Mouse (Mus musculus): ENCODE data around the gene Degs2. TPM values are rescaled to one million over a fixed set of nuclear protein-coding genes. Genes with fewer than 3 reads are reported as not detected.

Gene Degs2
- polyA plus RNA-seq, 1 experiment from 2014 or later: 1.2 TPM

DNA sequence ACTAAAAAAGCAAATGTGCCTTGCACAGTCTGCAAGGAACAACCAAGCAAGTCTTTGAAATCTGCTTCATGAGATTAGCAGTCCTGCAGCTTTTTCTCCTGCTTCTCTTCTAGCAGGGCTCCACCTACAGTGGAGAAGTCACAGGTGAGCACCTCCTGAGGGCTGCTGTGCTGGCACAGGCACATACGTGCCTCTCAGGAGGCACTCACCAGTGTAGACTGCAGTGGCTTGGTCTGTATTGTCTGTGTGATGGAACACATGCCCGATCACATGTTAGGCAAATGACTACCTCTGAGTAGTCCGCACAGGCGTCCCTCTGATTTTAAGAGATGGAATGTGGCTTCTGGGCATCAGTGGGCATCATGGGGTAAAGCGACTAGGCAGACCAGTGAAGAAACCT, 25.0 kb downstream of the Degs2 start:
- no peak overlapping the region for H3K4me3 ChIP-seq (ENCODE audit: low read depth, low read length)
- 90% methylated on average over 5 of the region's 5 CpGs for WGBS (ENCODE audit: insufficient replicate concordance)
- no peaks in the 10 kb centered on the region for H3K27me3 ChIP-seq (ENCODE audit: control insufficient read depth, insufficient read depth, low read length)
- no peak overlapping the region for H3K27ac ChIP-seq (ENCODE audit: low read depth, low read length)
- no peaks in the 10 kb centered on the region for H3K9me3 ChIP-seq (replicated peaks; ENCODE audit: control insufficient read depth, low read length)
- H3K4me1 ChIP-seq (ENCODE audit: control insufficient read depth, insufficient read depth, low read length): no peaks in the 10 kb centered on the region
- ATAC-seq (replicated peaks; ENCODE audit: insufficient number of reproducible peaks, low FRiP score, low TSS enrichment): no peak
- peaks cover 35% of the 10 kb centered on the region for H3K36me3 ChIP-seq (ENCODE audit: control insufficient read depth, insufficient read depth, low read length)
- H3K9ac ChIP-seq (ENCODE audit: low read depth, low read length): no peak overlapping the region
- no peak overlapping the region for H3K4me2 ChIP-seq

- peaks cover 23% of the 10 kb centered on the region for H3K36me3 ChIP-seq (ENCODE audit: control insufficient read depth, insufficient read depth, low read length)
- no peak overlapping the region for H3K4me3 ChIP-seq (ENCODE audit: low read depth, low read length)
- no peak overlapping the region for H3K27ac ChIP-seq (ENCODE audit: low read depth, low read length)
- H3K9ac ChIP-seq (ENCODE audit: low read depth, low read length): no peak overlapping the region
- H3K27me3 ChIP-seq (ENCODE audit: control insufficient read depth, insufficient read depth, low read length): no peaks in the 10 kb centered on the region
- WGBS (ENCODE audit: insufficient replicate concordance): 76% methylated on average over 8 of the region's 8 CpGs
- no peaks in the 10 kb centered on the region for H3K4me1 ChIP-seq (ENCODE audit: control insufficient read depth, insufficient read depth, low read length)
- no peak overlapping the region for H3K4me2 ChIP-seq
- no peak for ATAC-seq (replicated peaks; ENCODE audit: insufficient number of reproducible peaks, low FRiP score, low TSS enrichment)
- no peaks in the 10 kb centered on the region for H3K9me3 ChIP-seq (replicated peaks; ENCODE audit: control insufficient read depth, low read length)
These were observed 26.3 kb downstream of the Degs2 start for GRCm38 (mm10) chr12:108675614-108676401.

- no peaks in the 10 kb centered on the region for H3K27me3 ChIP-seq (ENCODE audit: control insufficient read depth, insufficient read depth, low read length)
- H3K36me3 ChIP-seq (ENCODE audit: control insufficient read depth, insufficient read depth, low read length): peaks cover 20% of the 10 kb centered on the region
- no peak overlapping the region for H3K27ac ChIP-seq (ENCODE audit: low read depth, low read length)
- no peaks in the 10 kb centered on the region for H3K9me3 ChIP-seq (replicated peaks; ENCODE audit: control insufficient read depth, low read length)
- no peak for ATAC-seq (replicated peaks; ENCODE audit: insufficient number of reproducible peaks, low FRiP score, low TSS enrichment)
- H3K4me3 ChIP-seq (ENCODE audit: low read depth, low read length): no peak overlapping the region
- 83% methylated on average over 2 of the region's 2 CpGs for WGBS (ENCODE audit: insufficient replicate concordance)
- no peak overlapping the region for H3K9ac ChIP-seq (ENCODE audit: low read depth, low read length)
- no peak overlapping the region for H3K4me2 ChIP-seq
- no peaks in the 10 kb centered on the region for H3K4me1 ChIP-seq (ENCODE audit: control insufficient read depth, insufficient read depth, low read length)
These were observed 27.2 kb downstream of the Degs2 start for GRCm38 (mm10) chr12:108674916-108675315.

GRCm38 (mm10) chr12:108674502-108674901, 27.6 kb downstream of the Degs2 start:
- H3K36me3 ChIP-seq (ENCODE audit: control insufficient read depth, insufficient read depth, low read length): peaks cover 16% of the 10 kb centered on the region
- H3K4me3 ChIP-seq (ENCODE audit: low read depth, low read length): no peak overlapping the region
- no peaks in the 10 kb centered on the region for H3K27me3 ChIP-seq (ENCODE audit: control insufficient read depth, insufficient read depth, low read length)
- no peaks in the 10 kb centered on the region for H3K4me1 ChIP-seq (ENCODE audit: control insufficient read depth, insufficient read depth, low read length)
- no peak overlapping the region for H3K9ac ChIP-seq (ENCODE audit: low read depth, low read length)
- no peak for ATAC-seq (replicated peaks; ENCODE audit: insufficient number of reproducible peaks, low FRiP score, low TSS enrichment)
- H3K27ac ChIP-seq (ENCODE audit: low read depth, low read length): no peak overlapping the region
- no peaks in the 10 kb centered on the region for H3K9me3 ChIP-seq (replicated peaks; ENCODE audit: control insufficient read depth, low read length)
- H3K4me2 ChIP-seq: no peak overlapping the region
- 78% methylated on average over 4 of the region's 4 CpGs for WGBS (ENCODE audit: insufficient replicate concordance)

- Histone ChIP-seq H3K4me2 (no peak overlapping the region), H3K36me3 (ENCODE audit: control insufficient read depth, insufficient read depth, low read length) (peaks cover 14% of the 10 kb centered on the region), H3K9me3 (replicated peaks; ENCODE audit: control insufficient read depth, low read length) (no peaks in the 10 kb centered on the region), H3K4me1 (ENCODE audit: control insufficient read depth, insufficient read depth, low read length) (peaks cover 3% of the 10 kb centered on the region; the same call in 1 of the 2 replicates), H3K27ac (ENCODE audit: low read depth, low read length) (no peak overlapping the region), H3K9ac (ENCODE audit: low read depth, low read length) (no peak overlapping the region), H3K4me3 (ENCODE audit: low read depth, low read length) (no peak overlapping the region), H3K27me3 (ENCODE audit: control insufficient read depth, insufficient read depth, low read length) (no peaks in the 10 kb centered on the region)
- ATAC-seq (replicated peaks; ENCODE audit: insufficient number of reproducible peaks, low FRiP score, low TSS enrichment): no peak
- WGBS (ENCODE audit: insufficient replicate concordance): 83% methylated on average over 3 of the region's 3 CpGs
These were observed 28.6 kb downstream of the Degs2 start for GRCm38 (mm10) chr12:108673546-108673945.

DNA sequence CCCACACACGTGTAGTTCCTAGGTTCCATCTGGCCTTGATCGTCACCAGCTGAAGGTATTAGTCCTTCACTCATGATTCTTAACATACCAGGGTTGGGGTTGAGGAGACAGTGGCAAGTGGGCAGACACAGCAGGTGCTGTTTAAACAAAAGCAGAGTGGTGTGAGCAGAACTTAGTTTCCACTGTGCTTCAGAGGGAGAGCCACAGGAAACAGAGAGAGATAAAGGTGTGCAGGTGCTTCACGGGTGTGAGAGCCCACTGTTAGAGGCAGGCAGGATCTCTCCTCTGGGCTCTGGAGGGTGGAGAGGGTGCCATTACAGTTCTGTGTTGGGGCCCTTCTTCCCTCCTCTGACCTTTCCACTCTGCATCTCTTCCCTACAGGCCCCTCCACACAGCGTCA, 29.2 kb downstream of the Degs2 start:
- Histone ChIP-seq H3K27ac (ENCODE audit: low read depth, low read length) (no peak overlapping the region), H3K36me3 (ENCODE audit: control insufficient read depth, insufficient read depth, low read length) (peaks cover 14% of the 10 kb centered on the region), H3K27me3 (ENCODE audit: control insufficient read depth, insufficient read depth, low read length) (no peaks in the 10 kb centered on the region), H3K4me2 (no peak overlapping the region), H3K9ac (ENCODE audit: low read depth, low read length) (no peak overlapping the region), H3K4me1 (ENCODE audit: control insufficient read depth, insufficient read depth, low read length) (peaks cover 3% of the 10 kb centered on the region), H3K9me3 (replicated peaks; ENCODE audit: control insufficient read depth, low read length) (no peaks in the 10 kb centered on the region), H3K4me3 (ENCODE audit: low read depth, low read length) (no peak overlapping the region)
- 73% methylated on average over 4 of the region's 4 CpGs for WGBS (ENCODE audit: insufficient replicate concordance)
- no peak for ATAC-seq (replicated peaks; ENCODE audit: insufficient number of reproducible peaks, low FRiP score, low TSS enrichment)

- no peak overlapping the region for H3K4me3 ChIP-seq (ENCODE audit: low read depth, low read length)
- 80% methylated on average over 2 of the region's 2 CpGs for WGBS (ENCODE audit: insufficient replicate concordance)
- H3K9ac ChIP-seq (ENCODE audit: low read depth, low read length): no peak overlapping the region
- H3K36me3 ChIP-seq (ENCODE audit: control insufficient read depth, insufficient read depth, low read length): peaks cover 12% of the 10 kb centered on the region
- ATAC-seq (replicated peaks; ENCODE audit: insufficient number of reproducible peaks, low FRiP score, low TSS enrichment): no peak
- H3K4me2 ChIP-seq: no peak overlapping the region
- no peak overlapping the region for H3K27ac ChIP-seq (ENCODE audit: low read depth, low read length)
- H3K4me1 ChIP-seq (ENCODE audit: control insufficient read depth, insufficient read depth, low read length): peaks cover 3% of the 10 kb centered on the region
- H3K9me3 ChIP-seq (replicated peaks; ENCODE audit: control insufficient read depth, low read length): no peaks in the 10 kb centered on the region
- no peaks in the 10 kb centered on the region for H3K27me3 ChIP-seq (ENCODE audit: control insufficient read depth, insufficient read depth, low read length)
These were observed 30.6 kb downstream of the Degs2 start for GRCm38 (mm10) chr12:108671541-108671940.

GRCm38 (mm10) chr12:108668606-108669235, 33.4 kb downstream of the Degs2 start:
- no peak for ATAC-seq (replicated peaks; ENCODE audit: insufficient number of reproducible peaks, low FRiP score, low TSS enrichment)
- H3K4me1 ChIP-seq (ENCODE audit: control insufficient read depth, insufficient read depth, low read length): peaks cover 3% of the 10 kb centered on the region
- H3K4me3 ChIP-seq (ENCODE audit: low read depth, low read length): no peak overlapping the region
- 90% methylated on average over 8 of the region's 8 CpGs for WGBS (ENCODE audit: insufficient replicate concordance)
- no peaks in the 10 kb centered on the region for H3K9me3 ChIP-seq (replicated peaks; ENCODE audit: control insufficient read depth, low read length)
- H3K27me3 ChIP-seq (ENCODE audit: control insufficient read depth, insufficient read depth, low read length): no peaks in the 10 kb centered on the region
- H3K36me3 ChIP-seq (ENCODE audit: control insufficient read depth, insufficient read depth, low read length): peaks cover 7% of the 10 kb centered on the region
- H3K27ac ChIP-seq (ENCODE audit: low read depth, low read length): no peak overlapping the region
- H3K4me2 ChIP-seq: no peak overlapping the region
- no peak overlapping the region for H3K9ac ChIP-seq (ENCODE audit: low read depth, low read length)

All from heart, embryonic 11.5 days (tissue).